Mouse (Mus musculus) cerebellum, adult 2 months (tissue): Measurements from ENCODE around the gene Gsap.

ENCODE experiments used
- CTCF ChIP-seq: fragments of 200-500 bp; IDR thresholded peaks from 2 replicates; pipeline ENCODE4 v1.5.1; 2011; ENCODE audit warnings: low read depth, mild to moderate bottlenecking, control low read depth, low read length, moderate library complexity, borderline replicate concordance; ENCODE audit not compliant: insufficient read depth
- POLR2A ChIP-seq: fragments of 200-500 bp; IDR thresholded peaks from 2 replicates; pipeline ENCODE4 v1.6.1; 2011; ENCODE audit warnings: low read length, control low read depth, borderline replicate concordance; ENCODE audit not compliant: insufficient read depth

DNA sequence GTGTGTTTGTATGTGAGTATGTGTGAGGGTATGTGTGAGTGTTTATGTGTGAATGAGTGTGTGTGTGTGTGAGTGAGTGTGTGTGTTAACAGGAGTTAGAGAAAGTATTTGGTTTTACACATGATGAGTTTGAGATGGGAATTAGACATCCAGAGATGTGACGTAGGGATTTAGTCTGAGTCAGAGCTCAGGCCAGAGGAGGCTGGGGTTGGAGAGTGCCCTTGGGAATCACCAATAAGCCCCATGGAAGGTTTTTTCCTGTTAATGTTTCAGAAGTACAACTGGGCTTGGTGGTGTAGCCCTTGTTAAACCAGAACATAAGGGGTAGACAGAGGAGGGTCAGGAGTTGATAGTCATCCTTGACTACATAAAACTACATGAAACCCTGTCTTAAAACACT is 25.4 kb downstream of the Gsap start:
- TF ChIP-seq CTCF (no peak), POLR2A (no peak)
